Mouse (Mus musculus) lung, embryonic 14.5 days (tissue): ENCODE measurements at regions not wholly inside any gene's neighbourhood (a gene's known extent, or its start where the extent isn't known, plus 50 kb on each side); places are given as distances from the start of the nearest gene placed in this dataset.

ENCODE experiments used
- ATAC-seq: fragments of 200-750 bp; cut with Nextera tagmentation; 2 replicates; pipeline ENCODE4 v1.8.0; 2017; ENCODE audit warnings: mild to moderate bottlenecking, moderate TSS enrichment, moderate library complexity; ENCODE audit not compliant: insufficient read depth
- DNase-seq: peaks from one replicate; pipeline ENCODE4 v3.0.0-alpha.2; 2015
- H3K27ac ChIP-seq: fragments of 300-500 bp; sonication (generic); 2 replicates; pipeline ENCODE4 v1.5.1; 2014; ENCODE audit warnings: low read depth, mild to moderate bottlenecking, moderate library complexity
- H3K27me3 ChIP-seq: fragments of 300-500 bp; sonication (generic); 2 replicates; pipeline ENCODE4 v1.6.1; 2014; ENCODE audit warnings: low read length, control low read depth; ENCODE audit not compliant: insufficient read depth
- H3K36me3 ChIP-seq: fragments of 300-500 bp; sonication (generic); 2 replicates; pipeline ENCODE4 v1.6.1; 2014; ENCODE audit warnings: control low read depth; ENCODE audit not compliant: insufficient read depth
- H3K4me1 ChIP-seq: fragments of 300-500 bp; sonication (generic); 2 replicates; pipeline ENCODE4 v1.6.1; 2014; ENCODE audit warnings: antibody characterized with exemption, control low read depth; ENCODE audit not compliant: insufficient read depth
- H3K4me2 ChIP-seq: fragments of 300-500 bp; sonication (generic); 2 replicates; pipeline ENCODE4 v1.6.1; 2014; ENCODE audit warnings: mild to moderate bottlenecking
- H3K4me3 ChIP-seq: fragments of 300-500 bp; sonication (generic); 2 replicates; pipeline ENCODE4 v1.5.1; 2014; ENCODE audit warnings: low read depth, low read length
- H3K9ac ChIP-seq: fragments of 300-500 bp; sonication (generic); 2 replicates; pipeline ENCODE4 v1.6.1; 2014
- H3K9me3 ChIP-seq: fragments of 300-500 bp; sonication (generic); 2 replicates; pipeline ENCODE4 v1.6.1; 2016; ENCODE audit warnings: low read depth, low read length, control low read depth
- CTCF ChIP-seq: IDR thresholded peaks from 2 replicates; pipeline ENCODE4 v1.5.1; 2016; ENCODE audit warnings: antibody characterized with exemption, low read depth
- WGBS: fragments of 180-500 bp; shearing (Covaris S2); extraction: QIAGEN DNeasy Blood & Tissue Kit; methylation state at CpG from one replicate; pipeline ENCODE4 v1.1.7; 2014; 5-methylcytosine and 5-hydroxymethylcytosine counted together

- no peak for TF ChIP-seq CTCF
- Histone ChIP-seq H3K4me2 (no peak overlapping the region), H3K27me3 (no peaks in the 10 kb centered on the region), H3K27ac (0 out of 2 replicates have a peak overlapping the region, but pooled peaks have one; percentile 39), H3K9ac (no peak overlapping the region), H3K9me3 (no peaks in the 10 kb centered on the region), H3K4me3 (no peak overlapping the region), H3K36me3 (no peaks in the 10 kb centered on the region), H3K4me1 (no peaks in the 10 kb centered on the region)
- peak; percentile 32 for DNase-seq
- WGBS, result 32% methylated on average over 7 of the region's 7 CpGs
- ATAC-seq, result peak; percentile 73; the same call in 1 of the 2 replicates
Measured at GRCm38 (mm10) chr17:15882803-15883202, 52.0 kb upstream of the Rgmb start.

GRCm38 (mm10) chr17:15882245-15882644 lies 51.4 kb upstream of the Rgmb start:
- no peak overlapping the region for H3K27ac ChIP-seq
- H3K27me3 ChIP-seq, result no peaks in the 10 kb centered on the region
- no peaks in the 10 kb centered on the region for H3K4me1 ChIP-seq
- DNase-seq (no peak), ATAC-seq (no peak)
- H3K9me3 ChIP-seq, result no peaks in the 10 kb centered on the region
- H3K36me3 ChIP-seq, result no peaks in the 10 kb centered on the region
- no peak for TF ChIP-seq CTCF
- no peak overlapping the region for H3K4me3 ChIP-seq
- no peak overlapping the region for H3K4me2 ChIP-seq
- no peak overlapping the region for H3K9ac ChIP-seq
- 92% methylated on average over 2 of the region's 2 CpGs for WGBS
